Mouse (Mus musculus): ENCODE data around the gene Shc1. TPM values are rescaled to one million over a fixed set of nuclear protein-coding genes. Genes with fewer than 3 reads are reported as not detected.
A peak's percentile ranks its signal among the peaks of the same experiment; 100 is the strongest.

Shc1 gene
- total RNA-seq, 2 experiments from 2014 or later = 13.8 to 14.5 TPM

- intact Hi-C loops (cut with DNase I) = no loop called here
- no peak for DNase-seq
Observed at GRCm38 (mm10) chr3:89388901-89389740, 29.1 kb upstream of the Shc1 start.

GRCm38 (mm10) chr3:89390111-89390515, 28.1 kb upstream of the Shc1 start:
- DNase-seq = peak; percentile 29
- intact Hi-C loops (cut with DNase I) = no loop called here

- no peak for DNase-seq
- intact Hi-C loops (cut with DNase I) = no loop called here
Observed at GRCm38 (mm10) chr3:89390699-89391662, 27.3 kb upstream of the Shc1 start.

GRCm38 (mm10) chr3:89391663-89392511, 26.4 kb upstream of the Shc1 start:
- DNase-seq = peak; percentile 35
- intact Hi-C loops (cut with DNase I) = no loop called here

GRCm38 (mm10) chr3:89392871-89393311, 25.4 kb upstream of the Shc1 start:
- peak; percentile 21 for DNase-seq
- intact Hi-C loops (cut with DNase I) = no loop called here

GRCm38 (mm10) chr3:89393605-89394004, 24.6 kb upstream of the Shc1 start:
- intact Hi-C loops (cut with DNase I) = no loop called here
- peak; percentile 99 for DNase-seq

GRCm38 (mm10) chr3:89394006-89394893, 24.0 kb upstream of the Shc1 start, which contains the start of gene Zbtb7b:
Zbtb7b (minus strand) TSS chr3:89394776.
- peak; percentile 76 for DNase-seq
- intact Hi-C loops (cut with DNase I) = no loop called here

GRCm38 (mm10) chr3:89394894-89395256, 23.4 kb upstream of the Shc1 start:
- intact Hi-C loops (cut with DNase I) = no loop called here
- peak; percentile 90 for DNase-seq

GRCm38 (mm10) chr3:89395419-89395805, 22.8 kb upstream of the Shc1 start:
- no peak for DNase-seq
- intact Hi-C loops (cut with DNase I) = no loop called here

GRCm38 (mm10) chr3:89395806-89396653, 22.2 kb upstream of the Shc1 start:
- peak; percentile 63 for DNase-seq
- intact Hi-C loops (cut with DNase I) = no loop called here

- DNase-seq = no peak
- intact Hi-C loops (cut with DNase I) = no loop called here
Observed at GRCm38 (mm10) chr3:89396654-89397005, 21.6 kb upstream of the Shc1 start.

- no peak for DNase-seq
Observed at GRCm38 (mm10) chr3:89401329-89401728, 16.9 kb upstream of the Shc1 start.

GRCm38 (mm10) chr3:89402693-89403092, 15.6 kb upstream of the Shc1 start, which contains the start of gene Lenep:
Lenep (minus strand) TSS chr3:89402793.
- intact Hi-C loops (cut with DNase I) = no loop called here
- DNase-seq = no peak

More at GRCm38 (mm10) chr3:89401329-89401728, 16.9 kb upstream of the Shc1 start:
- intact Hi-C loops (cut with DNase I) = no loop called here

GRCm38 (mm10) chr3:89406887-89407286, 11.4 kb upstream of the Shc1 start:
- intact Hi-C loops (cut with DNase I) = no loop called here
- no peak for DNase-seq

GRCm38 (mm10) chr3:89408448-89408847, 9.8 kb upstream of the Shc1 start:
- no peak for DNase-seq
- intact Hi-C loops (cut with DNase I) = no loop called here

GRCm38 (mm10) chr3:89409701-89410100, 8.5 kb upstream of the Shc1 start:
- DNase-seq = no peak
- intact Hi-C loops (cut with DNase I) = no loop called here

- DNase-seq = no peak
- intact Hi-C loops (cut with DNase I) = no loop called here
Observed at GRCm38 (mm10) chr3:89410864-89411263, 7.4 kb upstream of the Shc1 start.

Data from left cerebral cortex, postnatal 4 days (tissue).